Mouse (Mus musculus): ENCODE results near the gene Zfp455. TPM values are rescaled to one million over a fixed set of nuclear protein-coding genes. Genes with fewer than 3 reads are reported as not detected.
"Not testable (repeated sequence)": the region's sequence is repeated elsewhere in the genome, so short reads cannot be mapped to it uniquely, and the experiment has no call there.

Zfp455 gene
- 1 to 10 TPM; 1.9 to 2.4 TPM for total RNA-seq (2021)
- not detected in 2 replicates for polyA plus RNA-seq (2012; rRNA removed)
- long read RNA-seq, partial matches to known transcripts = 0 of 2 reads
- long read RNA-seq, other reads (novel, unspliced or antisense) = 1 of 2 reads

DNA sequence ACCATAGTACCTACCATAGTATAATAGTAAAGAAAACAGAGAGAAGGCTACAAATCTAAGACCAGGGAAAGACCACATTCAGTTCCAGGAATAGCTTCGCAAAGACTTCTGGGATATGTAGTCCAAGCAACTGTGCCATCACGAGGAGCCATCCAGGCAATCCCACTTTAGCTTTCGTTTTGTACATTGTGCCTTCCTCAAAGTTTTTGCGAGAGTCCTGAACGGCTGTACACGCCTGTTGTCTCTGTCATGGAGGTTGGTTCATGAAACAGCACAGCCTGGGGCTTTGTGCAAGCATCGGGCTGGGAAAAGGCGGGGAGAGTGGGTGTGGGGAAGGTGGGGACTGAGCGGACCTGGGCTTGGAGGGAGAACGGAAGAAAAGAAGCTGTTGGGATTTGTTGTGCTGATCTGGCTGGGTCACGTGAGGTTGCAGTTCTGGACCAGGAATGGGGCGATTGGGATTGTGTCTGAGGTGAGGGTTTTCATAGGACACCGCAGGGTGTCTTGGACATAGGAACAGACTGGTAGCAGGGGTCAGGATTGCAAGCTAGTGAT is at the start of gene Zfp455:
Zfp455 (plus strand) TSS at position 167 of the 555 bp plus-strand sequence.
- DNase-seq = peak; percentile 75

DNA sequence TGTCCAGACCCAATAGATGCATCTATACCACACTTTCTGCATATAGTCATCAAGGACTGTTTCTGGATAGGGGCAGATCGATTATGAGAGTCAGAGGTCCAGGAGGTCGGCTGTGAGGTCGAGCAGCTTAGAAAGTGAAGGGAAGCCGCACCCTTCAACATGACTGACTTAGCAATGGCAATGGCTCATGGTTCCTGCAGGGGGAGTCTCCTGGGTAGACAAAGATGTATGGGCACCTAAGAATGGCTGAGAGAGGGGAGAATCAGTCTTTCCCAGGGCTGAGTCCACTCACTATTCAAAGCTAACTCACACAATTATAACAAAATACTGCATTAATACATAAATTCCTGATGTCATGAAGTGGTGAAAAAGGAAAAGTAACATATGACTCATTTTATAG is 28.2 kb upstream of the Zfp455 start:
- not testable (repeated sequence) for DNase-seq

DNA sequence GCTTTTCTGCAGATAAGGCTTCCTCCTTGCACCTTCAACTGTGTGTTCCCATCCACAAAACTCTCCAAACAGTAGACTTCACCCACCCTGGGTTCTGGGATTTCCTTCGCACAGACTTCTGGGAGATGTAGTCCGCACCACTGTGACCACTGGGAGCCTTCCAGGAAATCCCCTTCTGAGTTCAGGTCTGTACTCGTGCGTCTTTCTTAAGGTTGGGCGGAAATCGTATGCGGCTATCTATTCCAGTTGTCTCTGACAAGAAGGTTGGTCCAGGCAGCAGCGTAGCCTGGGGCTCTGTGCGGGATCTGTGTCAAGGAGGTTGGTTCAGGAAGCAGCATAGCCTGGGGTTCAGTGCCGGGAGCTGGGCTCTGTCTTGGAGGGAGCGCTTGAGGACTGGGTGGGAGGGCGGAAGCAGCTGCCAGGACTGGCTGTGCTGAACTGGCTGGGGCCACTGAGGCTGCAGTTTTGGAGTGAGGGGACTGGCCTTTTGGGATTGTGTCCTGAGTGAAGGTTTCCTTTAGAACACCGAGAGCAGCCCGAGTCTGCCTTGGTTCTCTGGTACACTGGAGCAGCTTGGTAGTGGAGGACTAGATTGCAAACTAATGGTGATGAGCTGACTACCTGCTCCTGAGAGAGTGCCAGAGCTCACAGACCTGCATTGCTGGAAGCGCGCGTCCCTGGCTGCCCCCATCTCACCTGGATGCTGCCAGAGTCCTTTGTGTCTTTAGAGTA is 21.1 kb upstream of the Zfp455 start, which contains the start of gene Rsl1:
Rsl1 (plus strand) TSS at position 192 of the 732 bp plus-strand sequence.
- peak; percentile 90 for DNase-seq

DNA sequence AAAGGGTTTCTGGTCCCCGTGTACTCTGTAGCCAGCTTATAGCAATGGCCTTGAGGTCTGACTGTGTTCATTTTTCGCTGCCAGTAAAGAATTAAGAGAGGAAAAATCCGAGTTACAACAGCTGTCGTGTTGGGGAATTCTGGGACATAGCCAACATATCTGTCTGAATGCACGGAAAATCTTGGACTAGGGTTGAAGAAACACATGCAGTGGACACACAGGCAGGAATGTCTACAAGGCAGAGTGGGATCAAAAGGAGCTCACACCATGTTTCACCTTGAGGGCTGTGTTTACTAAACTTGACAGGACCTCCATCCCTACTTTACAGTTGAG is 20.6 kb upstream of the Zfp455 start:
- DNase-seq = peak; percentile 13

DNA sequence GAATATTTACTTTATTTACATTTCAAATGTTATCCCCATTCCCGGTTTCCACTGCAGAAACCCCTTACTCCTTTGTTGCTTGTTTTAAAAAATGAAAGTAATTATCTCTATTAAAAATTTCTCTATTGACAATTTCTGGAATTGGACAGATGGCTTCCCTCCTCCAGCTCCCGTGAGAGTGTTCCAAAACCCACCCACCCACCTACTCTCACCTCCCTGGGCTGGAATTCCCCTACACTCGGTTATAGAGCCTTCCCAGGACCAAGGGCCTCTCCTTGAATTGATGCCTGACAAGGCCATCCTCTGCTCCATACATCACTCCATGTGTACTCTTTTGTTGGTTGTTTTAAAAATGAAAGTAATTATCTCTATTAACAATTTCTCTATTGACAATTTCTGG is 7.3 kb downstream of the Zfp455 start:
- no peak for DNase-seq

DNA sequence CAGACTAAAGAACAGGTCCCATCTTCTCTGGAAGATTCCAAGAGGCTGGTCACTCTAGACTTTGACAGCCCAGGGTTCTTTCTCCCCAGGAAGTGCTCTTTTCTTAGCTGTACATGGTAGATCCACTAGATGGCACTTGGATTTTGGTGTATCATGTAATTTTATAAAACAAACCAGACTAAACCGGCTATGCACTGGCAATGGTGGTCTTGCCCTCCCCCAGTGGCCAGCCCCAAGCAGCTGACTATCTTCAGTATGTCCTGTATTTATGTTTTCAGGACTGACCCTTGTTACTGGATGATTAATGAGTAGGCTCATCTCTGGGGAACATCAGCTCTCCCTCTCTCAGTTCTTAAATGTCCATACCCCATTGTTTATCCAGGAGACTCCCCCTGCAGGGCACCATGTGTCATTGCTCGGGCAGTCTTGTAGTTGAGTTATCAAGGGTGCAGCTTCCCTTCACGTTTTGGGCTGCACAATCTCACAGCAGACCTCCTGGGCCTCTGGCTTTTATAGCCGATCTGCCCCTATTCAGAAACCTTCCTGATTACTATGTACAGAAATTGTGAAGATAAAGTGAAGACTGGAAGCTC is 19.8 kb downstream of the Zfp455 start:
- no peak for DNase-seq

Other genes with a start within 250 kb of the Zfp455 start
- gene Zfp712, start 133.3 kb upstream of the Zfp455 start, total RNA-seq (2021) = 1 to 10 TPM; 2.0 to 2.2 TPM
- 0.02 and 0.04 TPM in 2 replicates for gene Zfp712, start 133.3 kb upstream of the Zfp455 start, polyA plus RNA-seq (2012; rRNA removed)
- under 1 TPM; 0.29 to 0.79 TPM for gene Zfp708, start 96.5 kb upstream of the Zfp455 start, total RNA-seq (2021)
- not detected in 2 replicates for gene Zfp708, start 96.5 kb upstream of the Zfp455 start, polyA plus RNA-seq (2012; rRNA removed)
- 1 to 10 TPM; 6.2 to 7.2 TPM for gene Gm28557, start 85.9 kb upstream of the Zfp455 start, total RNA-seq (2021)
- 0.67 and 0.73 TPM in 2 replicates for gene Gm28557, start 85.9 kb upstream of the Zfp455 start, polyA plus RNA-seq (2012; rRNA removed)
- 1 to 10 TPM in 1 of 2 experiments, under 1 TPM in 1; 0.52 to 2.0 TPM for gene Rslcan18, start 78.2 kb upstream of the Zfp455 start, total RNA-seq (2021)
- 0.04 and 0.06 TPM in 2 replicates for gene Rslcan18, start 78.2 kb upstream of the Zfp455 start, polyA plus RNA-seq (2012; rRNA removed)
- 1 to 10 TPM; 4.1 to 4.7 TPM for gene Zfp759, start 72.8 kb upstream of the Zfp455 start, total RNA-seq (2021)
- 0.03 TPM in 1 of 2 replicates, not detected in the other for gene Zfp759, start 72.8 kb upstream of the Zfp455 start, polyA plus RNA-seq (2012; rRNA removed)
- gene Rsl1, start 21.3 kb upstream of the Zfp455 start, total RNA-seq (2021) = 1 to 10 TPM; 5.6 to 6.0 TPM
- gene Rsl1, start 21.3 kb upstream of the Zfp455 start, polyA plus RNA-seq (2012; rRNA removed) = 0.36 and 0.73 TPM in 2 replicates
- gene Zfp458, start 84.0 kb downstream of the Zfp455 start, total RNA-seq (2021) = 1 to 10 TPM; 3.4 to 3.6 TPM
- 0.09 and 0.13 TPM in 2 replicates for gene Zfp458, start 84.0 kb downstream of the Zfp455 start, polyA plus RNA-seq (2012; rRNA removed)
- 1 to 10 TPM; 3.3 to 4.6 TPM for gene Zfp457, start 112.0 kb downstream of the Zfp455 start, total RNA-seq (2021)
- gene Zfp457, start 112.0 kb downstream of the Zfp455 start, polyA plus RNA-seq (2012; rRNA removed) = 0.15 and 0.73 TPM in 2 replicates
- 1 to 10 TPM; 3.8 to 5.7 TPM for gene Zfp595, start 138.1 kb downstream of the Zfp455 start, total RNA-seq (2021)
- 0.10 and 0.12 TPM in 2 replicates for gene Zfp595, start 138.1 kb downstream of the Zfp455 start, polyA plus RNA-seq (2012; rRNA removed)
- gene Gm28044, start 166.0 kb downstream of the Zfp455 start, total RNA-seq (2021) = 1 to 10 TPM; 1.2 to 1.8 TPM
- gene Gm28044, start 166.0 kb downstream of the Zfp455 start, polyA plus RNA-seq (2012; rRNA removed) = not detected in 2 replicates
- 1 to 10 TPM; 2.6 to 2.8 TPM for gene Zfp953, start 166.1 kb downstream of the Zfp455 start, total RNA-seq (2021)
- gene Zfp953, start 166.1 kb downstream of the Zfp455 start, polyA plus RNA-seq (2012; rRNA removed) = 0.04 and 0.06 TPM in 2 replicates
- 1 to 10 TPM; 1.1 TPM for gene Gm28041, start 181.2 kb downstream of the Zfp455 start, total RNA-seq (2021)
- gene Gm28041, start 181.2 kb downstream of the Zfp455 start, polyA plus RNA-seq (2012; rRNA removed) = not detected in 2 replicates
- gene Zfp456, start 181.3 kb downstream of the Zfp455 start, total RNA-seq (2021) = 1 to 10 TPM in 1 of 2 experiments, under 1 TPM in 1; 0.98 to 1.4 TPM
- not detected in 2 replicates for gene Zfp456, start 181.3 kb downstream of the Zfp455 start, polyA plus RNA-seq (2012; rRNA removed)
- gene Zfp429, start 205.3 kb downstream of the Zfp455 start, total RNA-seq (2021) = 1 to 10 TPM; 3.5 to 4.7 TPM
- 1.4 TPM in 1 of 2 replicates, not detected in the other for gene Zfp429, start 205.3 kb downstream of the Zfp455 start, polyA plus RNA-seq (2012; rRNA removed)
- gene Zfp459, start 226.9 kb downstream of the Zfp455 start, total RNA-seq (2021) = 1 to 10 TPM in 1 of 2 experiments, under 1 TPM in 1; 0.29 to 3.9 TPM
- gene Zfp459, start 226.9 kb downstream of the Zfp455 start, polyA plus RNA-seq (2012; rRNA removed) = 0.02 TPM in 1 of 2 replicates, not detected in the other